Mouse (Mus musculus) small intestine, adult 2 months (tissue): Measurements from ENCODE around the gene Eif2b5. TPM values are rescaled to one million over a fixed set of nuclear protein-coding genes. Genes with fewer than 3 reads are reported as not detected.
"Not testable (repeated sequence)": the region's sequence is repeated elsewhere in the genome, so short reads cannot be mapped to it uniquely, and the experiment has no call there.

Experiments used
- H3K27ac ChIP-seq: fragments of 200-500 bp; 2 replicates; pipeline ENCODE4 v1.5.1; 2012; ENCODE audit warnings: low read depth, low read length, control low read depth, inconsistent platforms; ENCODE audit not compliant: insufficient read depth
- H3K27me3 ChIP-seq: fragments of 200-500 bp; 2 replicates; pipeline ENCODE4 v1.6.1; 2012; ENCODE audit warnings: mild to moderate bottlenecking, moderate library complexity, low read length, inconsistent platforms; ENCODE audit not compliant: control insufficient read depth, insufficient read depth
- H3K36me3 ChIP-seq: fragments of 200-500 bp; 2 replicates; pipeline ENCODE4 v1.6.1; 2012; ENCODE audit warnings: mild to moderate bottlenecking, low read length, control low read depth, inconsistent platforms; ENCODE audit not compliant: control insufficient read depth, insufficient read depth
- H3K4me1 ChIP-seq: fragments of 200-500 bp; 2 replicates; pipeline ENCODE4 v1.6.1; 2012; ENCODE audit warnings: low read length, inconsistent platforms, mixed read lengths; ENCODE audit not compliant: control insufficient read depth, insufficient read depth, insufficient read length
- H3K4me3 ChIP-seq: fragments of 200-500 bp; 2 replicates; pipeline ENCODE4 v1.5.1; 2012; ENCODE audit warnings: low read depth, mild to moderate bottlenecking, control low read depth, inconsistent platforms, low read length, moderate library complexity
- CTCF ChIP-seq: fragments of 200-500 bp; IDR thresholded peaks from 2 replicates; pipeline ENCODE4 v1.5.1; 2012; ENCODE audit warnings: low read depth, mild to moderate bottlenecking, control low read depth, inconsistent platforms, low read length, moderate library complexity, mixed read lengths; ENCODE audit not compliant: insufficient replicate concordance, insufficient read length; ENCODE audit errors: extremely low read depth
- POLR2A ChIP-seq: fragments of 200-500 bp; IDR thresholded peaks from 2 replicates; pipeline ENCODE4 v1.6.1; 2012; ENCODE audit warnings: low read depth, mild to moderate bottlenecking, control low read depth, inconsistent platforms, low read length, moderate library complexity
- WGBS: fragments of 180-500 bp; shearing (Covaris S2); methylation state at CpG from one replicate; pipeline ENCODE4 v1.1.7; 2018; 5-methylcytosine and 5-hydroxymethylcytosine counted together
- polyA plus RNA-seq: library from polyadenylated mRNA; depleted of rRNA; stranded (reverse); fragments of >200 nt; gene quantifications from 2 replicates; pipeline ENCODE4 v1.2.3, GENCODE M21; 2012

The Eif2b5 gene
- polyA plus RNA-seq, 1 experiment: 16.1 TPM

- TF ChIP-seq POLR2A (no peak), CTCF (no peak)
Measured at GRCm38 (mm10) chr16:20480115-20480514, 18.5 kb upstream of the Eif2b5 start.

GRCm38 (mm10) chr16:20481746-20482145 lies 16.9 kb upstream of the Eif2b5 start:
- Histone ChIP-seq H3K4me1 (peaks cover 5% of the 10 kb centered on the region; the same call in 1 of the 2 replicates), H3K27ac (no peak overlapping the region), H3K36me3 (no peaks in the 10 kb centered on the region), H3K4me3 (no peak overlapping the region), H3K27me3 (no peaks in the 10 kb centered on the region)
- no peak for TF ChIP-seq CTCF
- TF ChIP-seq POLR2A: no peak
- 72% methylated on average over 2 of the region's 2 CpGs for WGBS

More at GRCm38 (mm10) chr16:20480115-20480514, 18.5 kb upstream of the Eif2b5 start:
- Histone ChIP-seq H3K27me3 (no peaks in the 10 kb centered on the region), H3K27ac (peak overlapping the region; percentile 12; the same call in 1 of the 2 replicates), H3K4me1 (peaks cover 6% of the 10 kb centered on the region; the same call in 1 of the 2 replicates), H3K36me3 (no peaks in the 10 kb centered on the region), H3K4me3 (no peak overlapping the region)
- WGBS: 39% methylated on average over 3 of the region's 3 CpGs

GRCm38 (mm10) chr16:20483716-20484115 lies 14.9 kb upstream of the Eif2b5 start:
- WGBS: 82% methylated on average over 7 of the region's 7 CpGs
- not testable (repeated sequence) for H3K27ac ChIP-seq, H3K4me1 ChIP-seq, H3K4me3 ChIP-seq, H3K36me3 ChIP-seq, H3K27me3 ChIP-seq

- Histone ChIP-seq H3K4me3 (no peak overlapping the region), H3K27me3 (no peaks in the 10 kb centered on the region), H3K27ac (no peak overlapping the region), H3K4me1 (no peaks in the 10 kb centered on the region), H3K36me3 (no peaks in the 10 kb centered on the region)
- no peak for TF ChIP-seq CTCF
- TF ChIP-seq POLR2A: no peak
- WGBS: 66% methylated on average over 4 of the region's 4 CpGs
Measured at GRCm38 (mm10) chr16:20485061-20485460, 13.6 kb upstream of the Eif2b5 start.

- no peaks in the 10 kb centered on the region for H3K27me3 ChIP-seq
- WGBS: 73% methylated on average over 3 of the region's 3 CpGs
- H3K27ac ChIP-seq: no peak overlapping the region
- H3K36me3 ChIP-seq: no peaks in the 10 kb centered on the region
- no peak overlapping the region for H3K4me3 ChIP-seq
- H3K4me1 ChIP-seq: no peaks in the 10 kb centered on the region
- TF ChIP-seq POLR2A (no peak), CTCF (no peak)
Measured at GRCm38 (mm10) chr16:20486048-20486447, 12.6 kb upstream of the Eif2b5 start.

GRCm38 (mm10) chr16:20488151-20488550 lies 10.5 kb upstream of the Eif2b5 start:
- Histone ChIP-seq H3K36me3 (no peaks in the 10 kb centered on the region), H3K27ac (no peak overlapping the region), H3K4me3 (no peak overlapping the region), H3K27me3 (no peaks in the 10 kb centered on the region), H3K4me1 (no peaks in the 10 kb centered on the region)
- WGBS: 85% methylated on average over 1 of the region's 1 CpGs
- TF ChIP-seq CTCF (no peak), POLR2A (no peak)

GRCm38 (mm10) chr16:20488751-20489150 lies 9.9 kb upstream of the Eif2b5 start:
- H3K27ac ChIP-seq, H3K27me3 ChIP-seq, H3K4me3 ChIP-seq, H3K36me3 ChIP-seq, H3K4me1 ChIP-seq: not testable (repeated sequence)
- 57% methylated on average over 9 of the region's 9 CpGs for WGBS

- Histone ChIP-seq H3K27me3 (no peaks in the 10 kb centered on the region), H3K4me1 (no peaks in the 10 kb centered on the region), H3K4me3 (no peak overlapping the region), H3K27ac (no peak overlapping the region), H3K36me3 (no peaks in the 10 kb centered on the region)
- WGBS: 89% methylated on average over 2 of the region's 2 CpGs
- no peak for TF ChIP-seq CTCF
- no peak for TF ChIP-seq POLR2A
Measured at GRCm38 (mm10) chr16:20489233-20489632, 9.4 kb upstream of the Eif2b5 start.
